Mouse (Mus musculus) limb, embryonic 14.5 days (tissue): Measurements from ENCODE around the gene Zranb1. TPM values are rescaled to one million over a fixed set of nuclear protein-coding genes. Genes with fewer than 3 reads are reported as not detected.

Source experiments
- ATAC-seq: fragments of 200-750 bp; cut with Nextera tagmentation; 2 replicates; pipeline ENCODE4 v1.8.0; 2017; ENCODE audit warnings: low read depth, moderate number of reproducible peaks, moderate TSS enrichment; ENCODE audit not compliant: low FRiP score
- DNase-seq: peaks from one replicate; pipeline ENCODE4 v3.0.0-alpha.2; 2015; ENCODE audit warnings: low spot score
- H3K27ac ChIP-seq: fragments of 300-500 bp; sonication (generic); replicated peaks from 2 replicates; pipeline ENCODE4 v1.5.1; 2014; ENCODE audit warnings: low read depth, mild to moderate bottlenecking, low read length, moderate library complexity, mixed read lengths
- H3K27me3 ChIP-seq: fragments of 300-500 bp; sonication (generic); 2 replicates; pipeline ENCODE4 v1.6.1; 2014; ENCODE audit warnings: low read length, mixed read lengths; ENCODE audit not compliant: control insufficient read depth, insufficient read depth
- H3K36me3 ChIP-seq: fragments of 300-500 bp; sonication (generic); 2 replicates; pipeline ENCODE4 v1.6.1; 2014; ENCODE audit warnings: mild to moderate bottlenecking, low read length, moderate library complexity, mixed read lengths; ENCODE audit not compliant: control insufficient read depth, insufficient read depth
- H3K4me1 ChIP-seq: fragments of 300-500 bp; sonication (generic); 2 replicates; pipeline ENCODE4 v1.6.1; 2014; ENCODE audit warnings: antibody characterized with exemption, low read length, mixed read lengths; ENCODE audit not compliant: control insufficient read depth, insufficient read depth
- H3K4me2 ChIP-seq: fragments of 300-500 bp; sonication (generic); replicated peaks from 2 replicates; pipeline ENCODE4 v1.6.1; 2014; ENCODE audit warnings: low read depth, mild to moderate bottlenecking, low read length, moderate library complexity; ENCODE audit not compliant: severe bottlenecking
- H3K4me3 ChIP-seq: fragments of 300-500 bp; sonication (generic); replicated peaks from 2 replicates; pipeline ENCODE4 v1.5.1; 2014; ENCODE audit warnings: low read length
- H3K9ac ChIP-seq: fragments of 300-500 bp; sonication (generic); 2 replicates; pipeline ENCODE4 v1.6.1; 2014; ENCODE audit warnings: mild to moderate bottlenecking, low read depth, low read length, moderate library complexity; ENCODE audit not compliant: severe bottlenecking
- H3K9me3 ChIP-seq: fragments of 300-500 bp; sonication (generic); 2 replicates; pipeline ENCODE4 v1.6.1; 2016; ENCODE audit warnings: low read length; ENCODE audit not compliant: control insufficient read depth
- POLR2A ChIP-seq: fragments of 200-500 bp; IDR thresholded peaks from 2 replicates; pipeline ENCODE4 v1.8.0; 2012; ENCODE audit warnings: inconsistent platforms, mild to moderate bottlenecking, moderate library complexity, borderline replicate concordance; ENCODE audit not compliant: insufficient read depth, insufficient read length; ENCODE audit errors: extremely low read depth
- WGBS: fragments of 180-500 bp; shearing (Covaris S2); extraction: QIAGEN DNeasy Blood & Tissue Kit; methylation state at CpG from one replicate; pipeline ENCODE4 v1.1.7; 2014; 5-methylcytosine and 5-hydroxymethylcytosine counted together
- polyA plus RNA-seq, 2 experiments: library from polyadenylated mRNA; depleted of rRNA in 1 of 2; stranded (reverse) in 1 of 2; unstranded in 1 of 2; fragments of >200 nt; fragmentation: Nextera tagmentation in 1 of 2; extraction: Ambion mirVana in 1 of 2; gene quantifications; 2 replicates each; pipeline versions ENCODE4 v1.2.1 to v1.2.3; 2012 to 2014

Gene Zranb1
- polyA plus RNA-seq, 2 experiments, result 18.1 TPM

GRCm38 (mm10) chr7:132940569-132940968 is 9.6 kb downstream of the Zranb1 start:
- Histone ChIP-seq H3K27me3 (no peaks in the 10 kb centered on the region), H3K9ac (no peak overlapping the region), H3K4me1 (no peaks in the 10 kb centered on the region), H3K4me3 (no peak overlapping the region), H3K36me3 (no peaks in the 10 kb centered on the region), H3K4me2 (no peak overlapping the region), H3K27ac (no peak overlapping the region), H3K9me3 (no peaks in the 10 kb centered on the region)
- ATAC-seq (no peak), DNase-seq (no peak)
- 90% methylated on average over 2 of the region's 2 CpGs for WGBS
- no peak for TF ChIP-seq POLR2A

- no peaks in the 10 kb centered on the region for H3K27me3 ChIP-seq
- TF ChIP-seq POLR2A, result no peak
- H3K4me3 ChIP-seq, result no peak overlapping the region
- WGBS, result 89% methylated on average over 4 of the region's 4 CpGs
- H3K9me3 ChIP-seq, result no peaks in the 10 kb centered on the region
- no peaks in the 10 kb centered on the region for H3K4me1 ChIP-seq
- H3K36me3 ChIP-seq, result no peaks in the 10 kb centered on the region
- H3K4me2 ChIP-seq, result no peak overlapping the region
- ATAC-seq (no peak), DNase-seq (no peak)
- H3K27ac ChIP-seq, result no peak overlapping the region
- no peak overlapping the region for H3K9ac ChIP-seq
Measured at GRCm38 (mm10) chr7:132949968-132950367, 19.0 kb downstream of the Zranb1 start.

GRCm38 (mm10) chr7:132950613-132951012 is 19.7 kb downstream of the Zranb1 start:
- Histone ChIP-seq H3K27me3 (no peaks in the 10 kb centered on the region), H3K27ac (no peak overlapping the region), H3K36me3 (no peaks in the 10 kb centered on the region), H3K4me2 (no peak overlapping the region), H3K4me1 (no peaks in the 10 kb centered on the region), H3K9me3 (no peaks in the 10 kb centered on the region), H3K9ac (no peak overlapping the region), H3K4me3 (no peak overlapping the region)
- no peak for TF ChIP-seq POLR2A
- DNase-seq (no peak), ATAC-seq (no peak)
- 84% methylated on average over 3 of the region's 3 CpGs for WGBS

GRCm38 (mm10) chr7:132964395-132964794 is 33.5 kb downstream of the Zranb1 start:
- WGBS, result 71% methylated on average over 3 of the region's 3 CpGs
- DNase-seq (no peak), ATAC-seq (no peak)
- no peak overlapping the region for H3K4me3 ChIP-seq
- H3K27ac ChIP-seq, result no peak overlapping the region
- H3K36me3 ChIP-seq, result peaks cover 15% of the 10 kb centered on the region
- H3K4me2 ChIP-seq, result no peak overlapping the region
- H3K27me3 ChIP-seq, result no peaks in the 10 kb centered on the region
- no peaks in the 10 kb centered on the region for H3K4me1 ChIP-seq
- TF ChIP-seq POLR2A, result no peak
- H3K9me3 ChIP-seq, result no peaks in the 10 kb centered on the region
- no peak overlapping the region for H3K9ac ChIP-seq

DNA sequence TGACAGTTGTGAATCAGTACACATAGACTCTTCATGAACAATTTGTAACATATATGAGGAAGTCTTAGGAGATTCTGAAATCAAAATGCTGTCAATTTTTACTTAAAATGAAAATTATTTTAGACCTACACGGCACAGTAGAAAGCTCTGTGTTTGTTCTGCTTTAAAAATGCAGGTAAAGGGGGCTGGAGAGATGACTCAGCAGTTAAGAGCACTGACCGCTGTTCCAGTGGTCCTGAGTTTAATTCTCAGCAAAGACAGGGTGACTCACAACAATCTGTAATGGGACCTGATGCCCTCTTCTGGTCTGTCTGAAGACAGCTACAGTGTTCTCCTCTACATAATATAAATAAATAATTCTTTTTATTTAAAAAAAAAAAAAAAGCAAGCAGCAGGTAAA is 34.8 kb downstream of the Zranb1 start:
- no peak overlapping the region for H3K4me2 ChIP-seq
- no peaks in the 10 kb centered on the region for H3K9me3 ChIP-seq
- H3K36me3 ChIP-seq, result peaks cover 19% of the 10 kb centered on the region
- WGBS, result 83% methylated on average over 2 of the region's 2 CpGs
- no peaks in the 10 kb centered on the region for H3K27me3 ChIP-seq
- ATAC-seq (no peak), DNase-seq (no peak)
- TF ChIP-seq POLR2A, result no peak
- no peak overlapping the region for H3K9ac ChIP-seq
- no peak overlapping the region for H3K4me3 ChIP-seq
- H3K4me1 ChIP-seq, result no peaks in the 10 kb centered on the region
- H3K27ac ChIP-seq, result no peak overlapping the region

DNA sequence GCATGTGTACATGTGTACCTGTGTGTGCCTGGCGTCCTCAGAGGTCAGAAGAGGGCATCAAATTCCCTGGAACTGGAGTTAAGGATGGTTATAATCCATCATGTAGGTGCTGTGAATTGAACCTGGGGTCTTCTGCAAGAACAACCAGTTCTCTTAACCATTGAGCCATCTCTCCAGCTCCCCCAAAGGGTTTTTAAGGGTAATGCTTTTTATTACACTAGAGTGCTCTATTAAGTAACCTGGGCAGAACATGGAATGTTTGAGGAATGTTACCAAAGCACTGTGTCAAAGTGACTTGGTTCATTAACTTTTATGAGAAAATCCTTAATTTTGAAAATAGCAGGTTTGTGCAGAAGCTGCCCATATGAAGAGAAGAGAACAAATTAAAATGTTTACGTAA is 41.1 kb downstream of the Zranb1 start:
- TF ChIP-seq POLR2A, result no peak
- ATAC-seq, result no peak
- Histone ChIP-seq H3K36me3 (peaks cover 42% of the 10 kb centered on the region), H3K4me3 (no peak overlapping the region), H3K4me2 (no peak overlapping the region), H3K4me1 (no peaks in the 10 kb centered on the region), H3K27me3 (no peaks in the 10 kb centered on the region), H3K9me3 (no peaks in the 10 kb centered on the region), H3K9ac (no peak overlapping the region), H3K27ac (no peak overlapping the region)
- no peak for DNase-seq
- WGBS, result 84% methylated on average over 2 of the region's 2 CpGs
